Mouse (Mus musculus) liver, embryonic 14.5 days (tissue): ENCODE measurements around the gene Dhrs1. TPM values are rescaled to one million over a fixed set of nuclear protein-coding genes. Genes with fewer than 3 reads are reported as not detected.
A peak's percentile ranks its signal among the peaks of the same experiment; 100 is the strongest.

Experiments
- ATAC-seq: fragments of 200-750 bp; cut with Nextera tagmentation; 2 replicates; pipeline ENCODE4 v1.8.0; 2017; ENCODE audit warnings: moderate number of reproducible peaks, mild to moderate bottlenecking, moderate library complexity; ENCODE audit not compliant: insufficient read depth
- DNase-seq, 3 experiments: peaks; one replicate each; pipeline ENCODE4 v3.0.0-alpha.2; 2012 to 2013; ENCODE audit warnings: low read depth in 3 of 3, low spot score in 3 of 3
- H3K27ac ChIP-seq: fragments of 300-500 bp; sonication (generic); 2 replicates; pipeline ENCODE4 v1.5.1; 2014; ENCODE audit warnings: moderate library complexity, mild to moderate bottlenecking, control low read depth, inconsistent platforms
- H3K27me3 ChIP-seq: fragments of 300-500 bp; sonication (generic); 2 replicates; pipeline ENCODE4 v1.6.1; 2014; ENCODE audit warnings: mild to moderate bottlenecking, low read length, moderate library complexity; ENCODE audit not compliant: control insufficient read depth, insufficient read depth
- H3K36me3 ChIP-seq: fragments of 300-500 bp; sonication (generic); replicated peaks from 2 replicates; pipeline ENCODE4 v1.6.1; 2014; ENCODE audit warnings: low read depth; ENCODE audit not compliant: control insufficient read depth, insufficient read depth
- H3K4me1 ChIP-seq, 2 experiments: fragments of 200-500 bp in 1 of 2; fragments of 300-500 bp in 1 of 2; sonication (generic) in 1 of 2; replicated peaks; 2 replicates each; pipeline ENCODE4 v1.6.1; 2012 to 2014; ENCODE audit warnings: antibody characterized with exemption in 1 of 2, inconsistent platforms in 1 of 2, low read length in 1 of 2; ENCODE audit not compliant: control insufficient read depth in 2 of 2, insufficient read depth in 2 of 2
- H3K4me2 ChIP-seq: fragments of 300-500 bp; sonication (generic); 2 replicates; pipeline ENCODE4 v1.6.1; 2014; ENCODE audit warnings: low read depth, mild to moderate bottlenecking, control low read depth, moderate library complexity
- H3K4me3 ChIP-seq, 2 experiments: fragments of 200-500 bp in 1 of 2; fragments of 300-500 bp in 1 of 2; sonication (generic) in 1 of 2; 2 replicates each; pipeline ENCODE4 v1.5.1; 2012 to 2014; ENCODE audit warnings: low read depth in 2 of 2, low read length in 2 of 2, mild to moderate bottlenecking in 2 of 2, control low read depth in 1 of 2, inconsistent platforms in 1 of 2, moderate library complexity in 1 of 2; ENCODE audit not compliant: insufficient read depth in 1 of 2
- H3K9ac ChIP-seq: fragments of 300-500 bp; sonication (generic); replicated peaks from 2 replicates; pipeline ENCODE4 v1.6.1; 2014; ENCODE audit warnings: mild to moderate bottlenecking, control low read depth, moderate library complexity
- H3K9me3 ChIP-seq: fragments of 300-500 bp; sonication (generic); 2 replicates; pipeline ENCODE4 v1.6.1; 2016; ENCODE audit warnings: low read length, mixed read lengths; ENCODE audit not compliant: control insufficient read depth
- CTCF ChIP-seq: IDR thresholded peaks from 2 replicates; pipeline ENCODE4 v1.5.1; 2016; ENCODE audit warnings: antibody characterized with exemption, low read depth, control low read depth
- EP300 ChIP-seq: IDR thresholded peaks from 2 replicates; pipeline ENCODE4 v1.6.1; 2016; ENCODE audit warnings: antibody characterized with exemption, low read depth
- WGBS: fragments of 180-500 bp; shearing (Covaris S2); extraction: QIAGEN DNeasy Blood & Tissue Kit; methylation state at CpG from one replicate; pipeline ENCODE4 v1.1.7; 2014; ENCODE audit not compliant: insufficient replicate concordance; 5-methylcytosine and 5-hydroxymethylcytosine counted together
- polyA plus RNA-seq, 2 experiments: library from polyadenylated mRNA; depleted of rRNA in 1 of 2; stranded (reverse) in 1 of 2; unstranded in 1 of 2; fragments of >200 nt; fragmentation: Nextera tagmentation in 1 of 2; extraction: Ambion mirVana in 1 of 2; gene quantifications; 2 replicates each; pipeline versions ENCODE4 v1.2.1 to v1.2.3; 2012 to 2014

The Dhrs1 gene
- polyA plus RNA-seq, 2 experiments, result 31.0 to 34.4 TPM

GRCm38 (mm10) chr14:55722438-55722945 is 23.0 kb downstream of the Dhrs1 start:
- WGBS, result 19% methylated on average over 8 of the region's 8 CpGs
- peak; percentile 2; the same call in 1 of the 2 replicates for ATAC-seq

GRCm38 (mm10) chr14:55721700-55722437 is 23.6 kb downstream of the Dhrs1 start, which contains the start of gene Rabggta:
Gene Rabggta (minus strand): TSS chr14:55722263.
- DNase-seq, result peak; percentile 85 to 86 (median 85)
- Histone ChIP-seq H3K4me2 (peak within 1 kb of the TSS; percentile 82), H3K27me3 (no peaks in the 10 kb centered on the region), H3K4me3 (peak within 1 kb of the TSS; percentile 79), H3K36me3 (no peaks in the 10 kb centered on the region), H3K4me1 (peaks cover 20 to 21% of the 10 kb centered on the region in 2 experiments; a peak in 3 of 4 replicates), H3K27ac (peak within 1 kb of the TSS; percentile 33), H3K9me3 (no peaks in the 10 kb centered on the region), H3K9ac (peak within 1 kb of the TSS; percentile 72)
- TF ChIP-seq CTCF (peak; percentile 99), EP300 (no peak)
- WGBS, result under 1% methylated on average over 47 of the region's 50 CpGs
- ATAC-seq, result peak; percentile 92

More at GRCm38 (mm10) chr14:55722438-55722945, 23.0 kb downstream of the Dhrs1 start:
- Histone ChIP-seq H3K4me3 (peak overlapping the region in 1 of 2 experiments; percentile 79; a peak in 2 of 4 replicates), H3K9ac (peak overlapping the region; percentile 7; the same call in 1 of the 2 replicates), H3K36me3 (no peaks in the 10 kb centered on the region), H3K4me1 (peaks cover 20 to 21% of the 10 kb centered on the region in 2 experiments; a peak in 3 of 4 replicates), H3K27me3 (no peaks in the 10 kb centered on the region), H3K4me2 (peak overlapping the region; percentile 82), H3K27ac (peak overlapping the region; percentile 1), H3K9me3 (no peaks in the 10 kb centered on the region)
- TF ChIP-seq EP300 (no peak), CTCF (no peak)
- no peak for DNase-seq

GRCm38 (mm10) chr14:55721076-55721475 is 24.4 kb downstream of the Dhrs1 start:
- peak overlapping the region; percentile 18; the same call in 1 of the 2 replicates for H3K27ac ChIP-seq
- no peak overlapping the region; the same call in 1 of the 2 replicates for H3K9ac ChIP-seq
- 74% methylated on average over 6 of the region's 6 CpGs for WGBS
- H3K9me3 ChIP-seq, result no peaks in the 10 kb centered on the region
- no peak for DNase-seq
- peak overlapping the region in 1 of 2 experiments; percentile 79; a peak in 3 of 4 replicates for H3K4me3 ChIP-seq
- peak overlapping the region; percentile 82 for H3K4me2 ChIP-seq
- no peaks in the 10 kb centered on the region for H3K27me3 ChIP-seq
- H3K36me3 ChIP-seq, result no peaks in the 10 kb centered on the region
- ATAC-seq, result no peak
- peaks cover 20 to 21% of the 10 kb centered on the region in 2 experiments; a peak in 3 of 4 replicates for H3K4me1 ChIP-seq
- TF ChIP-seq CTCF, result no peak
- no peak for TF ChIP-seq EP300

- peak overlapping the region; percentile 82; the same call in 1 of the 2 replicates for H3K4me2 ChIP-seq
- no peak for TF ChIP-seq CTCF
- TF ChIP-seq EP300, result no peak
- no peak overlapping the region for H3K27ac ChIP-seq
- H3K4me1 ChIP-seq, result peaks cover 20 to 21% of the 10 kb centered on the region in 2 experiments; a peak in 3 of 4 replicates
- no peak for ATAC-seq
- no peak overlapping the region for H3K9ac ChIP-seq
- DNase-seq, result no peak
- H3K9me3 ChIP-seq, result no peaks in the 10 kb centered on the region
- WGBS, result 90% methylated on average over 12 of the region's 12 CpGs
- H3K4me3 ChIP-seq, result no peak overlapping the region; a peak in 1 of 4 replicates
- no peaks in the 10 kb centered on the region for H3K36me3 ChIP-seq
- no peaks in the 10 kb centered on the region for H3K27me3 ChIP-seq
Observed at GRCm38 (mm10) chr14:55720666-55721065, 24.8 kb downstream of the Dhrs1 start.

GRCm38 (mm10) chr14:55719737-55720136 is 25.8 kb downstream of the Dhrs1 start:
- 74% methylated on average over 6 of the region's 6 CpGs for WGBS
- TF ChIP-seq EP300, result no peak
- no peak for TF ChIP-seq CTCF
- ATAC-seq, result no peak

More at GRCm38 (mm10) chr14:55719737-55720136, 25.8 kb downstream of the Dhrs1 start:
- Histone ChIP-seq H3K36me3 (no peaks in the 10 kb centered on the region), H3K9ac (no peak overlapping the region), H3K27me3 (no peaks in the 10 kb centered on the region), H3K4me1 (peaks cover 19 to 21% of the 10 kb centered on the region in 2 experiments; a peak in 3 of 4 replicates), H3K9me3 (no peaks in the 10 kb centered on the region), H3K27ac (no peak overlapping the region), H3K4me3 (no peak overlapping the region), H3K4me2 (no peak overlapping the region)
- DNase-seq, result no peak
